Mouse (Mus musculus): Measurements from ENCODE around the gene St5.

Gene St5

GRCm38 (mm10) chr7:109615601-109616000 lies 87.8 kb downstream of the St5 start:
- Histone ChIP-seq H3K27me3 (ENCODE audit: control insufficient read depth, insufficient read depth, low read length, poor library complexity, severe bottlenecking) (no peaks in the 10 kb centered on the region), H3K36me3 (ENCODE audit: control insufficient read depth, insufficient read depth, low read length, poor library complexity, severe bottlenecking) (no peaks in the 10 kb centered on the region)
- DNase-seq (ENCODE audit: low read depth, low spot score), result no peak

GRCm38 (mm10) chr7:109614939-109615338 lies 88.5 kb downstream of the St5 start:
- no peaks in the 10 kb centered on the region for H3K27me3 ChIP-seq (ENCODE audit: control insufficient read depth, insufficient read depth, low read length, poor library complexity, severe bottlenecking)
- DNase-seq (ENCODE audit: low read depth, low spot score), result no peak
- no peaks in the 10 kb centered on the region for H3K36me3 ChIP-seq (ENCODE audit: control insufficient read depth, insufficient read depth, low read length, poor library complexity, severe bottlenecking)

GRCm38 (mm10) chr7:109613531-109614021 lies 89.8 kb downstream of the St5 start:
- H3K36me3 ChIP-seq (ENCODE audit: control insufficient read depth, insufficient read depth, low read length, poor library complexity, severe bottlenecking), result no peaks in the 10 kb centered on the region
- H3K27me3 ChIP-seq (ENCODE audit: control insufficient read depth, insufficient read depth, low read length, poor library complexity, severe bottlenecking), result no peaks in the 10 kb centered on the region
- no peak for DNase-seq (ENCODE audit: low read depth, low spot score)

GRCm38 (mm10) chr7:109613051-109613450 lies 90.4 kb downstream of the St5 start:
- Histone ChIP-seq H3K27me3 (ENCODE audit: control insufficient read depth, insufficient read depth, low read length, poor library complexity, severe bottlenecking) (no peaks in the 10 kb centered on the region), H3K36me3 (ENCODE audit: control insufficient read depth, insufficient read depth, low read length, poor library complexity, severe bottlenecking) (no peaks in the 10 kb centered on the region)
- DNase-seq (ENCODE audit: low read depth, low spot score), result no peak

- H3K27me3 ChIP-seq (ENCODE audit: control insufficient read depth, insufficient read depth, low read length, poor library complexity, severe bottlenecking), result no peaks in the 10 kb centered on the region
- H3K36me3 ChIP-seq (ENCODE audit: control insufficient read depth, insufficient read depth, low read length, poor library complexity, severe bottlenecking), result no peaks in the 10 kb centered on the region
- no peak for DNase-seq (ENCODE audit: low read depth, low spot score)
Observed at GRCm38 (mm10) chr7:109612531-109612930, 90.9 kb downstream of the St5 start.

GRCm38 (mm10) chr7:109610348-109610747 lies 93.1 kb downstream of the St5 start:
- H3K27me3 ChIP-seq (ENCODE audit: control insufficient read depth, insufficient read depth, low read length, poor library complexity, severe bottlenecking), result no peaks in the 10 kb centered on the region
- no peak for DNase-seq (ENCODE audit: low read depth, low spot score)
- H3K36me3 ChIP-seq (ENCODE audit: control insufficient read depth, insufficient read depth, low read length, poor library complexity, severe bottlenecking), result no peaks in the 10 kb centered on the region

- DNase-seq (ENCODE audit: low read depth, low spot score), result no peak
- no peaks in the 10 kb centered on the region for H3K27me3 ChIP-seq (ENCODE audit: control insufficient read depth, insufficient read depth, low read length, poor library complexity, severe bottlenecking)
- no peaks in the 10 kb centered on the region for H3K36me3 ChIP-seq (ENCODE audit: control insufficient read depth, insufficient read depth, low read length, poor library complexity, severe bottlenecking)
Observed at GRCm38 (mm10) chr7:109609565-109610345, 93.7 kb downstream of the St5 start.

GRCm38 (mm10) chr7:109608831-109609230 lies 94.6 kb downstream of the St5 start:
- Histone ChIP-seq H3K36me3 (ENCODE audit: control insufficient read depth, insufficient read depth, low read length, poor library complexity, severe bottlenecking) (no peaks in the 10 kb centered on the region), H3K27me3 (ENCODE audit: control insufficient read depth, insufficient read depth, low read length, poor library complexity, severe bottlenecking) (no peaks in the 10 kb centered on the region)
- no peak for DNase-seq (ENCODE audit: low read depth, low spot score)

- DNase-seq (ENCODE audit: low read depth, low spot score), result no peak
- no peaks in the 10 kb centered on the region for H3K36me3 ChIP-seq (ENCODE audit: control insufficient read depth, insufficient read depth, low read length, poor library complexity, severe bottlenecking)
- no peaks in the 10 kb centered on the region for H3K27me3 ChIP-seq (ENCODE audit: control insufficient read depth, insufficient read depth, low read length, poor library complexity, severe bottlenecking)
Observed at GRCm38 (mm10) chr7:109606994-109607610, 96.3 kb downstream of the St5 start.

GRCm38 (mm10) chr7:109602562-109602961 lies 100.8 kb downstream of the St5 start:
- Histone ChIP-seq H3K36me3 (ENCODE audit: control insufficient read depth, insufficient read depth, low read length, poor library complexity, severe bottlenecking) (no peaks in the 10 kb centered on the region), H3K27me3 (ENCODE audit: control insufficient read depth, insufficient read depth, low read length, poor library complexity, severe bottlenecking) (no peaks in the 10 kb centered on the region)
- DNase-seq (ENCODE audit: low read depth, low spot score), result no peak

GRCm38 (mm10) chr7:109602022-109602421 lies 101.4 kb downstream of the St5 start:
- no peaks in the 10 kb centered on the region for H3K27me3 ChIP-seq (ENCODE audit: control insufficient read depth, insufficient read depth, low read length, poor library complexity, severe bottlenecking)
- no peak for DNase-seq (ENCODE audit: low read depth, low spot score)

GRCm38 (mm10) chr7:109600702-109601101 lies 102.7 kb downstream of the St5 start:
- DNase-seq (ENCODE audit: low read depth, low spot score), result no peak
- H3K36me3 ChIP-seq (ENCODE audit: control insufficient read depth, insufficient read depth, low read length, poor library complexity, severe bottlenecking), result no peaks in the 10 kb centered on the region
- H3K27me3 ChIP-seq (ENCODE audit: control insufficient read depth, insufficient read depth, low read length, poor library complexity, severe bottlenecking), result no peaks in the 10 kb centered on the region

More at GRCm38 (mm10) chr7:109602022-109602421, 101.4 kb downstream of the St5 start:
- no peaks in the 10 kb centered on the region for H3K36me3 ChIP-seq (ENCODE audit: control insufficient read depth, insufficient read depth, low read length, poor library complexity, severe bottlenecking)

- DNase-seq (ENCODE audit: low read depth, low spot score), result no peak
- Histone ChIP-seq H3K27me3 (ENCODE audit: control insufficient read depth, insufficient read depth, low read length, poor library complexity, severe bottlenecking) (no peaks in the 10 kb centered on the region), H3K36me3 (ENCODE audit: control insufficient read depth, insufficient read depth, low read length, poor library complexity, severe bottlenecking) (no peaks in the 10 kb centered on the region)
Observed at GRCm38 (mm10) chr7:109599998-109600397, 103.4 kb downstream of the St5 start.

- no peak for DNase-seq (ENCODE audit: low read depth, low spot score)
- H3K36me3 ChIP-seq (ENCODE audit: control insufficient read depth, insufficient read depth, low read length, poor library complexity, severe bottlenecking), result no peaks in the 10 kb centered on the region
- H3K27me3 ChIP-seq (ENCODE audit: control insufficient read depth, insufficient read depth, low read length, poor library complexity, severe bottlenecking), result no peaks in the 10 kb centered on the region
Observed at GRCm38 (mm10) chr7:109594845-109595531, 108.4 kb downstream of the St5 start.

GRCm38 (mm10) chr7:109593992-109594391 lies 109.4 kb downstream of the St5 start:
- no peak for DNase-seq (ENCODE audit: low read depth, low spot score)

More at GRCm38 (mm10) chr7:109593992-109594391, 109.4 kb downstream of the St5 start:
- H3K27me3 ChIP-seq (ENCODE audit: control insufficient read depth, insufficient read depth, low read length, poor library complexity, severe bottlenecking), result no peaks in the 10 kb centered on the region
- H3K36me3 ChIP-seq (ENCODE audit: control insufficient read depth, insufficient read depth, low read length, poor library complexity, severe bottlenecking), result no peaks in the 10 kb centered on the region
